Mouse (Mus musculus) neural tube, embryonic 10.5 days (tissue): ENCODE results near the gene 9430038I01Rik.

Experiments
- DNase-seq: peaks from one replicate; pipeline ENCODE4 v3.0.0-alpha.2; 2017; ENCODE audit warnings: low spot score; ENCODE audit errors: extremely low spot score

9430038I01Rik gene

GRCm38 (mm10) chr7:137366736-137367135, 43.8 kb downstream of the 9430038I01Rik start:
- DNase-seq: no peak

GRCm38 (mm10) chr7:137365056-137365455, 45.5 kb downstream of the 9430038I01Rik start:
- DNase-seq: no peak

GRCm38 (mm10) chr7:137364571-137364970, 46.0 kb downstream of the 9430038I01Rik start:
- no peak for DNase-seq

GRCm38 (mm10) chr7:137346860-137347259, 63.7 kb downstream of the 9430038I01Rik start:
- no peak for DNase-seq

- DNase-seq: no peak
Measured at GRCm38 (mm10) chr7:137346068-137346467, 64.5 kb downstream of the 9430038I01Rik start.

GRCm38 (mm10) chr7:137333951-137334350, 76.6 kb downstream of the 9430038I01Rik start:
- no peak for DNase-seq
